Mouse (Mus musculus) erythroblast, embryonic 14.5 days (primary cell): Measurements from ENCODE around the gene Frmd4b.

Experiments used
- GATA1 ChIP-seq: IDR thresholded peaks from 2 replicates; pipeline ENCODE4 v1.6.1; 2012; ENCODE audit warnings: low read length, inconsistent platforms, mixed read lengths
- TAL1 ChIP-seq: IDR thresholded peaks from 3 replicates; pipeline ENCODE4 v1.6.1; 2012; ENCODE audit warnings: low read length, inconsistent platforms, mixed read lengths

DNA sequence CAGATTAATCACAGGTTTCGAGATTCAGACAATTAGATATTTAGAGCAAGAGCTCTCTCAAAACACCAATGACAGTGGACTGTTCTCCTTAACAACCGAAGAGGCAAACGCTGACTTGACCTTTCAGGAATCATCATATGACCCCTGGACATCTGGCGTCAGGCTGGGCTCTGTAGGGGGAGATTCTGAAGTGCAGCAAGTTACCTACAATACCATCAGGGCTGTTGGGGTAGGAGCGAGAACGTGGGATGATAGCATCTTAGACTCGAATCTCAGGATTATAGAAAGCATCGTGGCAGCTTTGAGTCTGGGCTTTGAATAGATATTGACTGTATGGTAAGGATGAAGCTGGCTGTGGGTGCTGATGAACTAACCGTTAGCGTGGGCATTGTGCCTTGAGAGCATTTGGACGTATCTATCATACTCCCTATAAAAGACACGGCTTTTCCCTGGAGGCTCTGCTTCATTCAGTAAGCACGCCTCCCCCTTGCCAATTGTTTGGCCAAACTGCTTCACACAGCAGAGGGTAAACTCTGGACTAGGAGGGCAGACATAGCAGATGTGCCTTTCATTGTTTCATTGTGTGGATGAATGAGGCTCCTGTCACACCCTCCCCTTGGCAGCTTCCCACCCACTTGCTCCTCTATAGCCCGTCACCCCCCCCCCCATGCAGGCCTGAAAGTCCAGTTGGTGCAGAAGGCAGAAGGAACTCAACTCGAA lies 88.2 kb downstream of the Frmd4b start:
- no peak for TF ChIP-seq GATA1
- TF ChIP-seq TAL1 = no peak
